Mouse (Mus musculus) hindbrain, embryonic 15.5 days (tissue): Measurements from ENCODE around the gene Zfp839. TPM values are rescaled to one million over a fixed set of nuclear protein-coding genes. Genes with fewer than 3 reads are reported as not detected.
A peak's percentile ranks its signal among the peaks of the same experiment; 100 is the strongest.
"Not testable (repeated sequence)": the region's sequence is repeated elsewhere in the genome, so short reads cannot be mapped to it uniquely, and the experiment has no call there.

ENCODE experiments used
- ATAC-seq: fragments of 200-750 bp; cut with Nextera tagmentation; 2 replicates; pipeline ENCODE4 v1.8.0; 2017; ENCODE audit warnings: low read depth, moderate number of reproducible peaks, moderate TSS enrichment; ENCODE audit not compliant: low FRiP score
- H3K27ac ChIP-seq: fragments of 300-500 bp; sonication (generic); replicated peaks from 2 replicates; pipeline ENCODE4 v1.5.1; 2015; ENCODE audit warnings: mild to moderate bottlenecking, inconsistent platforms
- H3K27me3 ChIP-seq: fragments of 300-500 bp; sonication (generic); 2 replicates; pipeline ENCODE4 v1.6.1; 2015; ENCODE audit warnings: control low read depth, inconsistent platforms
- H3K36me3 ChIP-seq: fragments of 300-500 bp; sonication (generic); 2 replicates; pipeline ENCODE4 v1.6.1; 2015; ENCODE audit warnings: control low read depth, inconsistent platforms
- H3K4me1 ChIP-seq: fragments of 300-500 bp; sonication (generic); replicated peaks from 2 replicates; pipeline ENCODE4 v1.6.1; 2015; ENCODE audit warnings: control low read depth, inconsistent platforms
- H3K4me2 ChIP-seq: fragments of 300-500 bp; sonication (generic); 2 replicates; pipeline ENCODE4 v1.6.1; 2015; ENCODE audit warnings: moderate library complexity, mild to moderate bottlenecking, inconsistent platforms
- H3K4me3 ChIP-seq: fragments of 300-500 bp; sonication (generic); 2 replicates; pipeline ENCODE4 v1.5.1; 2015; ENCODE audit warnings: mild to moderate bottlenecking, inconsistent platforms
- H3K9ac ChIP-seq: fragments of 300-500 bp; sonication (generic); 2 replicates; pipeline ENCODE4 v1.6.1; 2015; ENCODE audit warnings: inconsistent platforms
- H3K9me3 ChIP-seq: fragments of 300-500 bp; sonication (generic); 2 replicates; pipeline ENCODE4 v1.6.1; 2016; ENCODE audit warnings: control low read depth, inconsistent platforms
- WGBS: fragments of 180-500 bp; shearing (Covaris S2); methylation state at CpG from one replicate; pipeline ENCODE4 v1.1.7; 2015; 5-methylcytosine and 5-hydroxymethylcytosine counted together
- polyA plus RNA-seq: library from polyadenylated mRNA; unstranded; fragments of >200 nt; fragmentation: Nextera tagmentation; extraction: Ambion mirVana; gene quantifications from 2 replicates; pipeline ENCODE4 v1.2.1, GENCODE M21; 2015

The Zfp839 gene
- polyA plus RNA-seq, 1 experiment from 2014 or later, result 4.4 TPM

DNA sequence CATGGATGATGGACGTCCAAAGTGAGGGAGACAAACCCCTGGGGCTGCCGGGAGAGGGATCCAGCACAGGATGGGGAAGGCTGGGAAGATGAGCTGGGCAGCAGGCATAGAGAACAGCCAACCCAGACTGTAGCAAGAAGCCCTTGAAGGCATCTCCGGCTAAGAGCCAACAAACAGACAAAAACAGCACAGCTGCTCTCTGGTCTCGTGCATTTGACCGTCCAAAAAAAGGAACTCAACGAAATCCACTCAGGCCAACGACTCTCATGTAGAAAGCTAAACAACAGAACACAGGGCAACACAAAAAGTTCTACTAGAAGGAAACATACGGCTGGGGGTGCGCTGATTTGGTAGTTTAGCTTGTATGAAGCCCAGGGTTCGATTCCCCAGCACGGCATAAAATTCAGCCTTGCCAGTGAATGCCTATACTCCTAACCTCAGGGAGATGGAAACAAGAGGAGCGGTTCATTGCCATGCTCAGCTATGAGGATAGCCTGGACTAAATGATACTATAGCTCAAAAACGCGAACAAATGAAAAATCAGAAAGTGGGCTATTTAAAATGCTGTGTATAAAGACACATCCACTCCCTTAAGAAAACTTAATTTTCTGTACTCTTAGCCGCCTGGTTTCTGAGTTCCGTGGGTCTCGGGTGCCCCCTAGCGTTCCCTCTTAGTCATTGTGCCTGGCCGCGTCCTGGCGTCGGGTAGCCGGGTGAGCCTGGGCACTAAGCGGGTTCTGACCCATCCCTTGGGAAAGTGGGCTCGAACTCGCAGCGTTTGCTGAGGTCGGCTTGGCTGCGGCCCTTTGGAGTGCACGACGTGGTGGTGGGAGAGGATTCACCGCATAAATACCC is 6.6 kb upstream of the Zfp839 start:
- Histone ChIP-seq H3K4me3 (peak overlapping the region; percentile 36), H3K36me3 (no peaks in the 10 kb centered on the region), H3K4me1 (peaks cover 39% of the 10 kb centered on the region), H3K27ac (no peak overlapping the region), H3K9ac (no peak overlapping the region), H3K9me3 (no peaks in the 10 kb centered on the region), H3K4me2 (peak overlapping the region; percentile 59), H3K27me3 (peaks cover 17% of the 10 kb centered on the region)
- no peak for ATAC-seq
- 21% methylated on average over 32 of the region's 32 CpGs for WGBS

DNA sequence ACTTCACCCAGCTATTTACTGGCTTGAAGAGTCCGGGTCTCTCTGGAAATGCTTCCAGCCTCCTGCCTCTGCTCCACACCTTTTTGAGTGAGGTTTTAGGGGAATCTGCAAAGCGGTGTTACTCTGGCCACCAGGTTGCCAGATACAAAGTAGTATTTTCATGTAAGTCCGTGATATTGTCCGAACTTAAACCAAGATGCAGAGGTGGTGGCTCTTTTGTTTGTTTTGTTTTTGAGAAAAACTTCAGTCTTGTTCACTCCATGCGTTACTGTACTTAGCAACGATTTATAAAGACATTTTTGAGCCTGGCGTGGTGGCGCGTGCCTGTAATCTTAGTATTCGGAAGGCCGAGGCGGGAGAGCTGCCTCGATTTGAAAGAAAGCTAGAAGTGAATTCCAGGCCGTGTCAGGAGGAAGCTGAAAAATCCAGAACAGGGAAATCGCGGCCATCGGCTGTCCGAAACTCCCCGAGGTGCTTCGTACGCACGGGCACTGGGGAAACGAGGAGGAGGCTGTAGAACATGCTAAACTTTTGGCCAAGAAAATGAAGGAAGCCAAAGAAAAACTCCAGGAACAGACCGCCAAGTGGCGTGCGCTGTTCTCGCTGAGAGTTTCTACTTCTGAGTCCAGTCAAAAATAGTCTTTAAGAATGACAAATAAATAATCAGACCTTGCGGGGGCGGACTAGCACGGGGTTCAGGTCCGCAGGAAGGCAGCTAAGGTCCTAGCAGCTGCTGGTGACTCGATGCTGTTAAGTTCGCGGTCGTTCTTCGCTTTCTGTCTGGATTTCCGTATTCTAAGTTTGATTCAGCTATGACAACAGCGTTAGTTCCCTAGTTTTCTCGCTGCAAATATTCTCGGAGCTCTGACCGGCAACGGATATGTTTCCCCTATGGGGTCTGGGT is 5.6 kb upstream of the Zfp839 start:
- Histone ChIP-seq H3K27ac (0 out of 2 replicates have a peak overlapping the region, but pooled peaks have one; percentile 17), H3K27me3 (peaks cover 17% of the 10 kb centered on the region), H3K4me1 (peaks cover 36% of the 10 kb centered on the region), H3K9ac (0 out of 2 replicates have a peak overlapping the region, but pooled peaks have one; percentile 7), H3K36me3 (no peaks in the 10 kb centered on the region), H3K9me3 (no peaks in the 10 kb centered on the region), H3K4me2 (peak overlapping the region; percentile 59), H3K4me3 (peak overlapping the region; percentile 36)
- WGBS, result under 1% methylated on average over 42 of the region's 42 CpGs
- no peak for ATAC-seq

GRCm38 (mm10) chr12:110845131-110845880 is 4.7 kb upstream of the Zfp839 start:
- Histone ChIP-seq H3K4me1 (peaks cover 32% of the 10 kb centered on the region), H3K9ac (no peak overlapping the region), H3K36me3 (no peaks in the 10 kb centered on the region), H3K27me3 (peaks cover 17% of the 10 kb centered on the region), H3K9me3 (no peaks in the 10 kb centered on the region), H3K4me3 (peak overlapping the region; percentile 36), H3K4me2 (peak overlapping the region; percentile 59), H3K27ac (peak overlapping the region; percentile 36)
- WGBS, result under 1% methylated on average over 36 of the region's 36 CpGs
- ATAC-seq, result peak; percentile 59

DNA sequence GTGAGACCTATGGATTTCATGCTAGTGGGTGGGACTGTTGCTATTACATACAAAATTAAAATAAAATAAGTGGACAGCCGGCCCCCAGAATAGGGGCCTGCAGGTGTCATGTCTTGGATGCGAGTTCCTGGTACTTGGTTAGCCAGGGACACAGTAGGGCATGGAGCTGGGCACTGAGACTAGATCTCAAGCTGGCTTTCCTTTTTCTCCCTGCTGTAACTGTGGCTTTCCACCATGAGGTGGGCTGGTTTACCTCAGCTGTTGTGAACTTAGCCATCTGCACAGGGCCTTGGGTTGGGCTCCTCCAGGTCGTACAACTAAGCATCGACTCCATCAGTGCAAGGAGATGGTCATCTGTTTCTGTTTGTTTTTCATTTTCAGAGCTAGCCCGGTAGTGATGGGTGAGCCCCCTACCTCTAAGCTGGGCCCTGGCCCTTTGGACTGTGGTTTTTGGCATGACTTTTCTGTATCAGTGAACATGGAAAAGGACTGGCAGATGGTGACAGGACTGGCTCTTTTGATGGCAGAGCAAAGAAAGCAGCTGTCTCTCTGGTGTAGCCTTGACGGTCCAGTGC is 3.8 kb upstream of the Zfp839 start:
- peak overlapping the region; percentile 59 for H3K4me2 ChIP-seq
- H3K27ac ChIP-seq, result no peak overlapping the region
- 65% methylated on average over 6 of the region's 6 CpGs for WGBS
- H3K27me3 ChIP-seq, result peaks cover 17% of the 10 kb centered on the region
- peaks cover 37% of the 10 kb centered on the region for H3K4me1 ChIP-seq
- no peaks in the 10 kb centered on the region for H3K36me3 ChIP-seq
- no peaks in the 10 kb centered on the region for H3K9me3 ChIP-seq
- no peak overlapping the region for H3K9ac ChIP-seq
- H3K4me3 ChIP-seq, result peak overlapping the region; percentile 36; the same call in 1 of the 2 replicates
- ATAC-seq, result no peak

DNA sequence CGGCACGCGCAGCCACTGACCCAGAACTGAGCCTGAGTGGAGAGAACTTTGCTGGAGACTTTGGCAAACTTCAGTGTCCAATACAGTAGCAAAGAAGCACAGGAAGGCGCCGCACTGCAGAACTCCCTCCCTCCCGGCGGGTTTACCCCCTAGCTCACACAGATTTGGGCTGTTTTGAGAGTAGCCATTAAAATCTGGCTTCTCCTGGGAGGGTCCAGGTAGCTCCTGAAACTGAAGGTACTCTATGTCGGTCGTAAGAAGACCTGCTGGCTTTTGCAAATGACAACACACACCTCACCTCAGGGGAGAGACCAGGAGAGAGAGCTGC is 840 bp downstream of the Zfp839 start:
- peak overlapping the region; percentile 62; the same call in 1 of the 2 replicates for H3K27ac ChIP-seq
- ATAC-seq, result 0 out of 2 replicates have a peak, but pooled peaks have one; percentile 6
- H3K27me3 ChIP-seq, result peaks cover 12% of the 10 kb centered on the region
- H3K36me3 ChIP-seq, result peaks cover 9% of the 10 kb centered on the region
- H3K9me3 ChIP-seq, result no peaks in the 10 kb centered on the region
- WGBS, result 16% methylated on average over 9 of the region's 9 CpGs
- H3K4me1 ChIP-seq, result peaks cover 15% of the 10 kb centered on the region
- H3K4me3 ChIP-seq, result peak overlapping the region; percentile 59
- peak overlapping the region; percentile 79 for H3K9ac ChIP-seq
- peak overlapping the region; percentile 75 for H3K4me2 ChIP-seq

GRCm38 (mm10) chr12:110851414-110851813 is 1.4 kb downstream of the Zfp839 start:
- Histone ChIP-seq H3K27me3 (peaks cover 7% of the 10 kb centered on the region), H3K27ac (no peak overlapping the region), H3K4me1 (peaks cover 15% of the 10 kb centered on the region), H3K9me3 (no peaks in the 10 kb centered on the region), H3K36me3 (peaks cover 9% of the 10 kb centered on the region), H3K4me3 (no peak overlapping the region), H3K9ac (no peak overlapping the region), H3K4me2 (peak overlapping the region; percentile 75)
- ATAC-seq, result no peak
- WGBS, result 80% methylated on average over 12 of the region's 12 CpGs

- no peak overlapping the region for H3K4me2 ChIP-seq
- H3K27ac ChIP-seq, result no peak overlapping the region
- H3K9me3 ChIP-seq, result no peaks in the 10 kb centered on the region
- H3K9ac ChIP-seq, result no peak overlapping the region
- H3K4me3 ChIP-seq, result no peak overlapping the region
- 95% methylated on average over 1 of the region's 1 CpGs for WGBS
- peaks cover 9% of the 10 kb centered on the region for H3K36me3 ChIP-seq
- 0 out of 2 replicates have a peak, but pooled peaks cover 2% of the 10 kb centered on the region for H3K27me3 ChIP-seq
- ATAC-seq, result no peak
- peaks cover 15% of the 10 kb centered on the region for H3K4me1 ChIP-seq
Observed at GRCm38 (mm10) chr12:110851923-110852322, 1.9 kb downstream of the Zfp839 start.

GRCm38 (mm10) chr12:110854786-110855737 is 5.0 kb downstream of the Zfp839 start:
- WGBS, result 93% methylated on average over 32 of the region's 32 CpGs
- H3K27ac ChIP-seq, result no peak overlapping the region
- H3K27me3 ChIP-seq, result no peaks in the 10 kb centered on the region
- no peak overlapping the region for H3K4me2 ChIP-seq
- no peak overlapping the region for H3K9ac ChIP-seq
- H3K9me3 ChIP-seq, result no peaks in the 10 kb centered on the region
- H3K4me3 ChIP-seq, result no peak overlapping the region
- H3K4me1 ChIP-seq, result peaks cover 9% of the 10 kb centered on the region
- H3K36me3 ChIP-seq, result peaks cover 12% of the 10 kb centered on the region
- no peak; the same call in 1 of the 2 replicates for ATAC-seq

DNA sequence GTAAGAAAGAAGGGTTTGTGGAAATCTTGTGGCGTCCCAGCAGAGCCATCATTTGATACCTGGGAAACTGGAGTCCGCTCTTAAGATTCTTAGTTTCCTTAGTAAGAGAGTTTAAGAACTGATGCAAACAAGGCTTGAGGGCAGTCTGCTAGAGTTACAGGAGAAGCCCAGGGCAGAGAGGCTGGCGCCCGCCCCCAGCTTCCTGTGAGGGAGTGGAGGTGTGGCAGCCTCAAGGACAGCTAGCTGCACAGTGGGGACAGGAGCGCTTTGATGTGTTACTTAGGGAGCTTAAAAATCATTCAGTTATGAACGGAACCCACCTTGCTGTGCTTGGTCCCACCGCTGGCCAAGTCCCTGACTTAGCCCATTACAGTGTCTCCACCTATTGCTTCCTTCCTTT is 7.1 kb downstream of the Zfp839 start:
- 90% methylated on average over 7 of the region's 7 CpGs for WGBS
- H3K36me3 ChIP-seq, result peaks cover 12% of the 10 kb centered on the region

DNA sequence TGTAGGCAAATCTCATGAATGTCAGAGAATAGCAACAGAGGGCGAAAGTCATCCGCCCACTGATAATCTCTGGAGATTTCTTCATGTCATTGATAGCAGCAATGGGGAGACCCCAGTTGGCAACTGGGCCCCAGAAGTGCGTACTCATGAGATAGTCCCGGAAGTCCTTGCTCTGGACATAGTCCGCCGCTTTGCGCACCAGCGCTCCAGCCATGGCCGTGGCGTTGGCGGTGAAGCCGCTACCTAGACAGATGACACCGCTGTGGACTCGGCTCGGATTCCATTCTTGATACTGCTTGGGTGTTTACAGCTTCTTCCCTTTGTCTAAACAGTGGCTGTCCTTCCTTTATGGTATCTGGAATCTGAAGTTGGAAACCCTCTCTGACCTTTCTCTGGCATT is 8.6 kb downstream of the Zfp839 start:
- WGBS, result 96% methylated on average over 15 of the region's 15 CpGs
- H3K4me1 ChIP-seq, H3K27me3 ChIP-seq, ATAC-seq, H3K4me3 ChIP-seq, H3K9ac ChIP-seq, H3K9me3 ChIP-seq, H3K4me2 ChIP-seq, H3K27ac ChIP-seq: not testable (repeated sequence)
- H3K36me3 ChIP-seq, result peaks cover 17% of the 10 kb centered on the region

More for the DNA sequence above, 7.1 kb downstream of the Zfp839 start:
- Histone ChIP-seq H3K4me3 (no peak overlapping the region), H3K27me3 (no peaks in the 10 kb centered on the region), H3K27ac (no peak overlapping the region), H3K9ac (no peak overlapping the region), H3K9me3 (no peaks in the 10 kb centered on the region), H3K4me1 (no peaks in the 10 kb centered on the region), H3K4me2 (no peak overlapping the region)
- ATAC-seq, result no peak
